Mouse (Mus musculus) lung, embryonic 14.5 days (tissue): ENCODE measurements around the gene Manbal. TPM values are rescaled to one million over a fixed set of nuclear protein-coding genes. Genes with fewer than 3 reads are reported as not detected.
A peak's percentile ranks its signal among the peaks of the same experiment; 100 is the strongest.

Experiments
- ATAC-seq: fragments of 200-750 bp; cut with Nextera tagmentation; 2 replicates; pipeline ENCODE4 v1.8.0; 2017; ENCODE audit warnings: mild to moderate bottlenecking, moderate TSS enrichment, moderate library complexity; ENCODE audit not compliant: insufficient read depth
- DNase-seq: peaks from one replicate; pipeline ENCODE4 v3.0.0-alpha.2; 2015
- H3K27ac ChIP-seq: fragments of 300-500 bp; sonication (generic); 2 replicates; pipeline ENCODE4 v1.5.1; 2014; ENCODE audit warnings: low read depth, mild to moderate bottlenecking, moderate library complexity
- H3K27me3 ChIP-seq: fragments of 300-500 bp; sonication (generic); 2 replicates; pipeline ENCODE4 v1.6.1; 2014; ENCODE audit warnings: low read length, control low read depth; ENCODE audit not compliant: insufficient read depth
- H3K36me3 ChIP-seq: fragments of 300-500 bp; sonication (generic); 2 replicates; pipeline ENCODE4 v1.6.1; 2014; ENCODE audit warnings: control low read depth; ENCODE audit not compliant: insufficient read depth
- H3K4me1 ChIP-seq: fragments of 300-500 bp; sonication (generic); 2 replicates; pipeline ENCODE4 v1.6.1; 2014; ENCODE audit warnings: antibody characterized with exemption, control low read depth; ENCODE audit not compliant: insufficient read depth
- H3K4me2 ChIP-seq: fragments of 300-500 bp; sonication (generic); 2 replicates; pipeline ENCODE4 v1.6.1; 2014; ENCODE audit warnings: mild to moderate bottlenecking
- H3K4me3 ChIP-seq: fragments of 300-500 bp; sonication (generic); 2 replicates; pipeline ENCODE4 v1.5.1; 2014; ENCODE audit warnings: low read depth, low read length
- H3K9ac ChIP-seq: fragments of 300-500 bp; sonication (generic); 2 replicates; pipeline ENCODE4 v1.6.1; 2014
- H3K9me3 ChIP-seq: fragments of 300-500 bp; sonication (generic); 2 replicates; pipeline ENCODE4 v1.6.1; 2016; ENCODE audit warnings: low read depth, low read length, control low read depth
- CTCF ChIP-seq: IDR thresholded peaks from 2 replicates; pipeline ENCODE4 v1.5.1; 2016; ENCODE audit warnings: antibody characterized with exemption, low read depth
- WGBS: fragments of 180-500 bp; shearing (Covaris S2); extraction: QIAGEN DNeasy Blood & Tissue Kit; methylation state at CpG from one replicate; pipeline ENCODE4 v1.1.7; 2014; 5-methylcytosine and 5-hydroxymethylcytosine counted together
- polyA plus RNA-seq: library from polyadenylated mRNA; unstranded; fragments of >200 nt; fragmentation: Nextera tagmentation; extraction: Ambion mirVana; gene quantifications from 2 replicates; pipeline ENCODE4 v1.2.1, GENCODE M21; 2014

Manbal gene
- polyA plus RNA-seq, 1 experiment from 2014 or later: 42.6 TPM

GRCm38 (mm10) chr2:157347361-157348159 lies 19.8 kb upstream of the Manbal start, which contains the start of gene Ghrh:
Gene Ghrh, minus strand, starts transcription at chr2:157347506.
- WGBS: 65% methylated on average over 26 of the region's 26 CpGs
- Histone ChIP-seq H3K9me3 (no peaks in the 10 kb centered on the region), H3K36me3 (no peaks in the 10 kb centered on the region), H3K27ac (peak within 1 kb of the TSS; percentile 84), H3K4me1 (no peaks in the 10 kb centered on the region; the same call in 1 of the 2 replicates), H3K9ac (no peak within 1 kb of the TSS), H3K27me3 (no peaks in the 10 kb centered on the region), H3K4me2 (no peak within 1 kb of the TSS), H3K4me3 (no peak within 1 kb of the TSS)
- no peak for TF ChIP-seq CTCF
- DNase-seq (peak; percentile 79), ATAC-seq (peak; percentile 69)

GRCm38 (mm10) chr2:157349121-157349778 lies 18.1 kb upstream of the Manbal start:
- Histone ChIP-seq H3K27me3 (no peaks in the 10 kb centered on the region), H3K4me3 (no peak overlapping the region), H3K9ac (no peak overlapping the region), H3K9me3 (no peaks in the 10 kb centered on the region), H3K4me2 (no peak overlapping the region), H3K4me1 (no peaks in the 10 kb centered on the region; the same call in 1 of the 2 replicates), H3K27ac (no peak overlapping the region), H3K36me3 (no peaks in the 10 kb centered on the region)
- WGBS: 47% methylated on average over 12 of the region's 12 CpGs
- no peak for DNase-seq
- ATAC-seq: no peak
- no peak for TF ChIP-seq CTCF

- H3K36me3 ChIP-seq: no peaks in the 10 kb centered on the region
- no peak overlapping the region for H3K27ac ChIP-seq
- no peak overlapping the region for H3K9ac ChIP-seq
- H3K27me3 ChIP-seq: no peaks in the 10 kb centered on the region
- DNase-seq: no peak
- no peak for TF ChIP-seq CTCF
- no peak for ATAC-seq
- H3K4me1 ChIP-seq: no peaks in the 10 kb centered on the region
- H3K4me2 ChIP-seq: no peak overlapping the region
- H3K9me3 ChIP-seq: no peaks in the 10 kb centered on the region
- no peak overlapping the region for H3K4me3 ChIP-seq
- 67% methylated on average over 4 of the region's 4 CpGs for WGBS
These were observed 14.2 kb upstream of the Manbal start for GRCm38 (mm10) chr2:157353183-157353582.

DNA sequence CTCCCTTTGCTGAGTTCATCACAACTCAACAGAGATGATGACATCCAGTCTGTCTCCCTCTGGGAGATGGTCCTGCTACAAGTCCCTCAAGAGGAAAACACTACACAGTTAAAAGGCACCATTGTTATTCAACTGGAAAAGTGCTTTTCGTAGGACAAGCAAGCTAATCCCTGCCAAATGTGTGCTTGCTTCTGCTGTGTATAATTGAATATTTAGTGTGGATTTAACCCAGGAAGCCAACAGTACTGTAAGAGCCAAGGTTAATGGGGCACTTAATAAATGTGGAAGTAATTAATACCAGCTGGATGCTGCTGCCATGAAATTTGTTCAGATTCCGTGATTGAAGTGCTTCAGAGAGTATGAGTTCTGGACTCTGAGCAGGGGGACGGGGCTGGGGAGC lies 13.3 kb upstream of the Manbal start:
- no peak overlapping the region for H3K9ac ChIP-seq
- no peaks in the 10 kb centered on the region for H3K27me3 ChIP-seq
- no peaks in the 10 kb centered on the region for H3K9me3 ChIP-seq
- whole genome bisulfite sequencing: 68% methylated on average over 3 of the region's 3 CpGs
- H3K4me2 ChIP-seq: no peak overlapping the region
- ATAC-seq (no peak), DNase-seq (no peak)
- TF ChIP-seq CTCF: no peak
- H3K4me3 ChIP-seq: no peak overlapping the region
- no peaks in the 10 kb centered on the region for H3K36me3 ChIP-seq
- H3K4me1 ChIP-seq: no peaks in the 10 kb centered on the region
- no peak overlapping the region for H3K27ac ChIP-seq

- Histone ChIP-seq H3K4me1 (no peaks in the 10 kb centered on the region), H3K9ac (no peak overlapping the region), H3K27ac (no peak overlapping the region), H3K9me3 (no peaks in the 10 kb centered on the region), H3K36me3 (no peaks in the 10 kb centered on the region), H3K27me3 (no peaks in the 10 kb centered on the region), H3K4me3 (no peak overlapping the region), H3K4me2 (no peak overlapping the region)
- no peak for ATAC-seq
- DNase-seq: no peak
- TF ChIP-seq CTCF: no peak
- 70% methylated on average over 5 of the region's 5 CpGs for WGBS
These were observed 7.4 kb upstream of the Manbal start for GRCm38 (mm10) chr2:157360028-157360427.

DNA sequence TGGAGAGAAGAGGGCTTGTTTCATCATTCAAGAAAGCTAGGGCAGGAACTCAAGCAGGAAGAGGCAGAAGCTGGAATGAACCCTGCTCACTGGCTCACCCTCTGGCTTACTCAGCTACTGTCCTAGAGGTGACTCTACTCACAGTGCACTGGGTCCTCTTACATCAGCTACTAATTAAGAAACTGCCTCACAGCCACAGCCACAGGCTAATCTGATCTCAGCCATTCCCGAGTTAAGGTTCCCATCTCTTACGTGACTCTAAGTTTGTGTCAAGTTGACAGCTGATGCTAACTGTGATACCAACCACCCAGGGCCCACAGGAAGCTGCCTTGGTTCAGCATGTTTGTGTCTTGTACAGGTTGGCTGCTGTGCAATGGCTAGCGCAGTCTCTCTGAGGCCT lies 4.4 kb upstream of the Manbal start:
- no peak overlapping the region for H3K4me3 ChIP-seq
- no peaks in the 10 kb centered on the region for H3K36me3 ChIP-seq
- no peaks in the 10 kb centered on the region for H3K27me3 ChIP-seq
- DNase-seq: no peak
- TF ChIP-seq CTCF: no peak
- no peak overlapping the region for H3K27ac ChIP-seq
- no peak overlapping the region for H3K4me2 ChIP-seq
- ATAC-seq: no peak
- 68% methylated on average over 3 of the region's 3 CpGs for WGBS
- H3K4me1 ChIP-seq: no peaks in the 10 kb centered on the region
- H3K9me3 ChIP-seq: no peaks in the 10 kb centered on the region
- no peak overlapping the region for H3K9ac ChIP-seq

- no peak for TF ChIP-seq CTCF
- 73% methylated on average over 9 of the region's 9 CpGs for WGBS
- no peak overlapping the region for H3K27ac ChIP-seq
- H3K36me3 ChIP-seq: no peaks in the 10 kb centered on the region
- peak overlapping the region; percentile 84 for H3K4me3 ChIP-seq
- DNase-seq (no peak), ATAC-seq (no peak)
- H3K9me3 ChIP-seq: no peaks in the 10 kb centered on the region
- no peaks in the 10 kb centered on the region for H3K27me3 ChIP-seq
- H3K4me2 ChIP-seq: peak overlapping the region; percentile 90
- no peak overlapping the region for H3K9ac ChIP-seq
- 0 out of 2 replicates have a peak, but pooled peaks cover under 1% of the 10 kb centered on the region for H3K4me1 ChIP-seq
These were observed 632 bp upstream of the Manbal start for GRCm38 (mm10) chr2:157366762-157367161.
